Mouse (Mus musculus): Measurements from ENCODE around the gene Prpf4. TPM values are rescaled to one million over a fixed set of nuclear protein-coding genes. Genes with fewer than 3 reads are reported as not detected.

The Prpf4 gene
- polyA plus RNA-seq, 1 experiment from 2014 or later = 15.0 TPM

- Histone ChIP-seq H3K9ac (ENCODE audit: low read length) (no peak overlapping the region), H3K27ac (ENCODE audit: low read length) (no peak overlapping the region), H3K36me3 (ENCODE audit: control insufficient read depth, insufficient read depth) (no peaks in the 10 kb centered on the region), H3K4me1 (ENCODE audit: control insufficient read depth, insufficient read depth, low read length) (peaks cover 12% of the 10 kb centered on the region), H3K9me3 (replicated peaks; ENCODE audit: control insufficient read depth, low read length) (no peaks in the 10 kb centered on the region), H3K4me2 (ENCODE audit: low read depth, low read length) (no peak overlapping the region), H3K4me3 (ENCODE audit: low read length) (no peak overlapping the region), H3K27me3 (ENCODE audit: control insufficient read depth, insufficient read depth, low read length) (no peaks in the 10 kb centered on the region)
- no peak for ATAC-seq (replicated peaks; ENCODE audit: extremely low read depth, insufficient read depth, low FRiP score)
- 81% methylated on average over 2 of the region's 2 CpGs for WGBS
Measured at GRCm38 (mm10) chr4:62475131-62475530, 66.5 kb downstream of the Prpf4 start.

- Histone ChIP-seq H3K9me3 (replicated peaks; ENCODE audit: control insufficient read depth, low read length) (no peaks in the 10 kb centered on the region), H3K27me3 (ENCODE audit: control insufficient read depth, insufficient read depth, low read length) (no peaks in the 10 kb centered on the region), H3K4me3 (ENCODE audit: low read length) (no peak overlapping the region), H3K27ac (ENCODE audit: low read length) (no peak overlapping the region), H3K4me2 (ENCODE audit: low read depth, low read length) (no peak overlapping the region), H3K9ac (ENCODE audit: low read length) (no peak overlapping the region), H3K36me3 (ENCODE audit: control insufficient read depth, insufficient read depth) (no peaks in the 10 kb centered on the region), H3K4me1 (ENCODE audit: control insufficient read depth, insufficient read depth, low read length) (peaks cover 9% of the 10 kb centered on the region)
- no peak for ATAC-seq (replicated peaks; ENCODE audit: extremely low read depth, insufficient read depth, low FRiP score)
- WGBS = 86% methylated on average over 6 of the region's 6 CpGs
Measured at GRCm38 (mm10) chr4:62475793-62476192, 67.2 kb downstream of the Prpf4 start.

Other genes with a start within 250 kb of the Prpf4 start
- gene Zfp37, start 177.8 kb upstream of the Prpf4 start, polyA plus RNA-seq (2015; fragmentation: Nextera tagmentation; extraction: Ambion mirVana) = 4.9 and 5.7 TPM in 2 replicates
- gene Slc31a2, start 146.2 kb upstream of the Prpf4 start, polyA plus RNA-seq (2015; fragmentation: Nextera tagmentation; extraction: Ambion mirVana) = 23.8 and 24.8 TPM in 2 replicates
- gene Fkbp15, start 48.2 kb upstream of the Prpf4 start, polyA plus RNA-seq (2015; fragmentation: Nextera tagmentation; extraction: Ambion mirVana) = 18.0 and 18.9 TPM in 2 replicates
- 42.3 and 43.0 TPM in 2 replicates for gene Slc31a1, start 48.1 kb upstream of the Prpf4 start, polyA plus RNA-seq (2015; fragmentation: Nextera tagmentation; extraction: Ambion mirVana)
- 83.0 and 85.5 TPM in 2 replicates for gene Cdc26, start 155 bp upstream of the Prpf4 start, polyA plus RNA-seq (2015; fragmentation: Nextera tagmentation; extraction: Ambion mirVana)
- 0.17 and 0.26 TPM in 2 replicates for gene Rnf183, start 26.5 kb downstream of the Prpf4 start, polyA plus RNA-seq (2015; fragmentation: Nextera tagmentation; extraction: Ambion mirVana)
- 3.1 and 4.8 TPM in 2 replicates for gene Wdr31, start 62.1 kb downstream of the Prpf4 start, polyA plus RNA-seq (2015; fragmentation: Nextera tagmentation; extraction: Ambion mirVana)
- 3.4 and 6.3 TPM in 2 replicates for gene Bspry, start 71.3 kb downstream of the Prpf4 start, polyA plus RNA-seq (2015; fragmentation: Nextera tagmentation; extraction: Ambion mirVana)
- gene Hdhd3, start 94.7 kb downstream of the Prpf4 start, polyA plus RNA-seq (2015; fragmentation: Nextera tagmentation; extraction: Ambion mirVana) = 9.6 and 10.0 TPM in 2 replicates
- gene Alad, start 111.1 kb downstream of the Prpf4 start, polyA plus RNA-seq (2015; fragmentation: Nextera tagmentation; extraction: Ambion mirVana) = 57.6 and 69.8 TPM in 2 replicates
- 47.8 and 51.4 TPM in 2 replicates for gene Pole3, start 116.3 kb downstream of the Prpf4 start, polyA plus RNA-seq (2015; fragmentation: Nextera tagmentation; extraction: Ambion mirVana)
- 0.32 and 0.41 TPM in 2 replicates for gene 4933430I17Rik, start 116.6 kb downstream of the Prpf4 start, polyA plus RNA-seq (2015; fragmentation: Nextera tagmentation; extraction: Ambion mirVana)
- gene Rgs3, start 151.1 kb downstream of the Prpf4 start, polyA plus RNA-seq (2015; fragmentation: Nextera tagmentation; extraction: Ambion mirVana) = 62.8 and 63.1 TPM in 2 replicates